Mouse (Mus musculus): ENCODE measurements around the gene Smim24.

- TF ChIP-seq CTCF (IDR thresholded peaks at IDR 0.05; ENCODE audit: low read depth) (no peak), EP300 (IDR thresholded peaks at IDR 0.05; ENCODE audit: low read depth) (no peak)
Observed at GRCm38 (mm10) chr10:81379183-81379553, 13.7 kb upstream of the Smim24 start.

All from liver, postnatal 0 days (tissue).